Mouse (Mus musculus): ENCODE results near the gene Npepl1. TPM values are rescaled to one million over a fixed set of nuclear protein-coding genes. Genes with fewer than 3 reads are reported as not detected.

Npepl1 gene
- polyA plus RNA-seq, 1 experiment, result 20.6 TPM

GRCm38 (mm10) chr2:174121411-174121947 lies 11.3 kb downstream of the Npepl1 start:
- Histone ChIP-seq H3K27me3 (ENCODE audit: control insufficient read depth, insufficient read depth, low read length) (no peaks in the 10 kb centered on the region), H3K4me1 (ENCODE audit: control insufficient read depth, insufficient read depth, low read length) (peaks cover 3% of the 10 kb centered on the region), H3K27ac (ENCODE audit: control insufficient read depth, insufficient read depth, low read depth, low read length) (no peak overlapping the region), H3K36me3 (ENCODE audit: control insufficient read depth, insufficient read depth, low read length) (no peaks in the 10 kb centered on the region), H3K4me3 (ENCODE audit: control insufficient read depth, low read depth, low read length) (no peak overlapping the region)
- TF ChIP-seq POLR2A (IDR thresholded peaks at IDR 0.05; ENCODE audit: control insufficient read depth, low read depth, low read length) (no peak), CTCF (IDR thresholded peaks at IDR 0.05; ENCODE audit: control insufficient read depth, insufficient read depth, insufficient replicate concordance, low read depth, low read length) (no peak)

GRCm38 (mm10) chr2:174122331-174122730 lies 12.2 kb downstream of the Npepl1 start:
- TF ChIP-seq CTCF (IDR thresholded peaks at IDR 0.05; ENCODE audit: control insufficient read depth, insufficient read depth, insufficient replicate concordance, low read depth, low read length) (no peak), POLR2A (IDR thresholded peaks at IDR 0.05; ENCODE audit: control insufficient read depth, low read depth, low read length) (no peak)
- Histone ChIP-seq H3K27ac (ENCODE audit: control insufficient read depth, insufficient read depth, low read depth, low read length) (no peak overlapping the region), H3K36me3 (ENCODE audit: control insufficient read depth, insufficient read depth, low read length) (no peaks in the 10 kb centered on the region), H3K27me3 (ENCODE audit: control insufficient read depth, insufficient read depth, low read length) (no peaks in the 10 kb centered on the region), H3K4me3 (ENCODE audit: control insufficient read depth, low read depth, low read length) (no peak overlapping the region), H3K4me1 (ENCODE audit: control insufficient read depth, insufficient read depth, low read length) (peaks cover 3% of the 10 kb centered on the region)

- Histone ChIP-seq H3K4me1 (ENCODE audit: control insufficient read depth, insufficient read depth, low read length) (peaks cover 3% of the 10 kb centered on the region), H3K36me3 (ENCODE audit: control insufficient read depth, insufficient read depth, low read length) (no peaks in the 10 kb centered on the region), H3K4me3 (ENCODE audit: control insufficient read depth, low read depth, low read length) (no peak overlapping the region), H3K27ac (ENCODE audit: control insufficient read depth, insufficient read depth, low read depth, low read length) (no peak overlapping the region), H3K27me3 (ENCODE audit: control insufficient read depth, insufficient read depth, low read length) (no peaks in the 10 kb centered on the region)
- TF ChIP-seq POLR2A (IDR thresholded peaks at IDR 0.05; ENCODE audit: control insufficient read depth, low read depth, low read length) (no peak), CTCF (IDR thresholded peaks at IDR 0.05; ENCODE audit: control insufficient read depth, insufficient read depth, insufficient replicate concordance, low read depth, low read length) (no peak)
Measured at GRCm38 (mm10) chr2:174123731-174124130, 13.6 kb downstream of the Npepl1 start.

- no peak for TF ChIP-seq CTCF (IDR thresholded peaks at IDR 0.05; ENCODE audit: control insufficient read depth, insufficient read depth, insufficient replicate concordance, low read depth, low read length)
- no peak for TF ChIP-seq POLR2A (IDR thresholded peaks at IDR 0.05; ENCODE audit: control insufficient read depth, low read depth, low read length)
- Histone ChIP-seq H3K4me1 (ENCODE audit: control insufficient read depth, insufficient read depth, low read length) (peaks cover 2% of the 10 kb centered on the region; the same call in 1 of the 2 replicates), H3K27ac (ENCODE audit: control insufficient read depth, insufficient read depth, low read depth, low read length) (no peak overlapping the region), H3K36me3 (ENCODE audit: control insufficient read depth, insufficient read depth, low read length) (no peaks in the 10 kb centered on the region), H3K4me3 (ENCODE audit: control insufficient read depth, low read depth, low read length) (no peak overlapping the region), H3K27me3 (ENCODE audit: control insufficient read depth, insufficient read depth, low read length) (no peaks in the 10 kb centered on the region)
Measured at GRCm38 (mm10) chr2:174126522-174127375, 16.6 kb downstream of the Npepl1 start.

GRCm38 (mm10) chr2:174127376-174127713 lies 17.2 kb downstream of the Npepl1 start:
- Histone ChIP-seq H3K4me1 (ENCODE audit: control insufficient read depth, insufficient read depth, low read length) (peaks cover 2% of the 10 kb centered on the region; the same call in 1 of the 2 replicates), H3K27me3 (ENCODE audit: control insufficient read depth, insufficient read depth, low read length) (no peaks in the 10 kb centered on the region), H3K36me3 (ENCODE audit: control insufficient read depth, insufficient read depth, low read length) (no peaks in the 10 kb centered on the region), H3K4me3 (ENCODE audit: control insufficient read depth, low read depth, low read length) (no peak overlapping the region), H3K27ac (ENCODE audit: control insufficient read depth, insufficient read depth, low read depth, low read length) (no peak overlapping the region)
- TF ChIP-seq POLR2A (IDR thresholded peaks at IDR 0.05; ENCODE audit: control insufficient read depth, low read depth, low read length) (no peak), CTCF (IDR thresholded peaks at IDR 0.05; ENCODE audit: control insufficient read depth, insufficient read depth, insufficient replicate concordance, low read depth, low read length) (no peak)

- no peak overlapping the region for H3K27ac ChIP-seq (ENCODE audit: control insufficient read depth, insufficient read depth, low read depth, low read length)
- no peak overlapping the region for H3K4me3 ChIP-seq (ENCODE audit: control insufficient read depth, low read depth, low read length)
- TF ChIP-seq POLR2A (IDR thresholded peaks at IDR 0.05; ENCODE audit: control insufficient read depth, low read depth, low read length), result no peak
- TF ChIP-seq CTCF (IDR thresholded peaks at IDR 0.05; ENCODE audit: control insufficient read depth, insufficient read depth, insufficient replicate concordance, low read depth, low read length), result no peak
- H3K36me3 ChIP-seq (ENCODE audit: control insufficient read depth, insufficient read depth, low read length), result no peaks in the 10 kb centered on the region
- peaks cover 2% of the 10 kb centered on the region; the same call in 1 of the 2 replicates for H3K4me1 ChIP-seq (ENCODE audit: control insufficient read depth, insufficient read depth, low read length)
- no peaks in the 10 kb centered on the region for H3K27me3 ChIP-seq (ENCODE audit: control insufficient read depth, insufficient read depth, low read length)
Measured at GRCm38 (mm10) chr2:174128926-174129325, 18.8 kb downstream of the Npepl1 start.

GRCm38 (mm10) chr2:174130468-174131097 lies 20.4 kb downstream of the Npepl1 start:
- H3K36me3 ChIP-seq (ENCODE audit: control insufficient read depth, insufficient read depth, low read length), result no peaks in the 10 kb centered on the region
- no peaks in the 10 kb centered on the region for H3K27me3 ChIP-seq (ENCODE audit: control insufficient read depth, insufficient read depth, low read length)
- no peak overlapping the region for H3K27ac ChIP-seq (ENCODE audit: control insufficient read depth, insufficient read depth, low read depth, low read length)
- H3K4me3 ChIP-seq (ENCODE audit: control insufficient read depth, low read depth, low read length), result no peak overlapping the region
- H3K4me1 ChIP-seq (ENCODE audit: control insufficient read depth, insufficient read depth, low read length), result peaks cover 2% of the 10 kb centered on the region; the same call in 1 of the 2 replicates
- TF ChIP-seq CTCF (IDR thresholded peaks at IDR 0.05; ENCODE audit: control insufficient read depth, insufficient read depth, insufficient replicate concordance, low read depth, low read length) (no peak), POLR2A (IDR thresholded peaks at IDR 0.05; ENCODE audit: control insufficient read depth, low read depth, low read length) (no peak)

Data from testis, adult 2 months (tissue).